Mouse (Mus musculus) heart, embryonic 13.5 days (tissue): ENCODE results near the gene Ptbp3. TPM values are rescaled to one million over a fixed set of nuclear protein-coding genes. Genes with fewer than 3 reads are reported as not detected.

ENCODE experiments used
- ATAC-seq: fragments of 200-750 bp; cut with Nextera tagmentation; 2 replicates; pipeline ENCODE4 v1.8.0; 2017; ENCODE audit warnings: moderate TSS enrichment; ENCODE audit not compliant: insufficient number of reproducible peaks, low FRiP score, low TSS enrichment; ENCODE audit errors: extremely low read depth
- H3K27ac ChIP-seq: fragments of 300-500 bp; sonication (generic); replicated peaks from 2 replicates; pipeline ENCODE4 v1.5.1; 2015; ENCODE audit warnings: moderate library complexity, mild to moderate bottlenecking, inconsistent platforms
- H3K27me3 ChIP-seq: fragments of 300-500 bp; sonication (generic); replicated peaks from 2 replicates; pipeline ENCODE4 v1.6.1; 2015; ENCODE audit warnings: mild to moderate bottlenecking, inconsistent platforms
- H3K36me3 ChIP-seq: fragments of 300-500 bp; sonication (generic); 2 replicates; pipeline ENCODE4 v1.6.1; 2015; ENCODE audit warnings: mild to moderate bottlenecking, inconsistent platforms
- H3K4me1 ChIP-seq: fragments of 300-500 bp; sonication (generic); 2 replicates; pipeline ENCODE4 v1.6.1; 2015; ENCODE audit warnings: inconsistent platforms
- H3K4me2 ChIP-seq: fragments of 300-500 bp; sonication (generic); 2 replicates; pipeline ENCODE4 v1.6.1; 2015; ENCODE audit warnings: inconsistent platforms, mild to moderate bottlenecking, moderate library complexity
- H3K4me3 ChIP-seq: fragments of 300-500 bp; sonication (generic); 2 replicates; pipeline ENCODE4 v1.5.1; 2015; ENCODE audit warnings: moderate library complexity, mild to moderate bottlenecking, inconsistent platforms
- H3K9ac ChIP-seq: fragments of 300-500 bp; sonication (generic); 2 replicates; pipeline ENCODE4 v1.6.1; 2015; ENCODE audit warnings: inconsistent platforms, mild to moderate bottlenecking, moderate library complexity
- H3K9me3 ChIP-seq: fragments of 300-500 bp; sonication (generic); 2 replicates; pipeline ENCODE4 v1.6.1; 2016; ENCODE audit warnings: inconsistent platforms
- WGBS: fragments of 180-500 bp; shearing (Covaris S2); methylation state at CpG from one replicate; pipeline ENCODE4 v1.1.7; 2015; ENCODE audit warnings: mixed read lengths; 5-methylcytosine and 5-hydroxymethylcytosine counted together
- polyA plus RNA-seq: library from polyadenylated mRNA; unstranded; fragments of >200 nt; fragmentation: Nextera tagmentation; extraction: Ambion mirVana; gene quantifications from 2 replicates; pipeline ENCODE4 v1.2.1, GENCODE M21; 2015

Gene Ptbp3
- 27.1 and 31.0 TPM in 2 replicates for polyA plus RNA-seq

- H3K4me3 ChIP-seq = peak within 1 kb of the TSS; percentile 90
- H3K4me2 ChIP-seq = peak within 1 kb of the TSS; percentile 73
- H3K27me3 ChIP-seq = no peaks in the 10 kb centered on the region
- peak within 1 kb of the TSS; percentile 96 for H3K9ac ChIP-seq
- WGBS = under 1% methylated on average over 70 of the region's 83 CpGs
- no peaks in the 10 kb centered on the region for H3K9me3 ChIP-seq
- no peaks in the 10 kb centered on the region for H3K36me3 ChIP-seq
- H3K27ac ChIP-seq = peak within 1 kb of the TSS; percentile 99
- peaks cover 32% of the 10 kb centered on the region for H3K4me1 ChIP-seq
- ATAC-seq = peak; percentile 92
Observed at GRCm38 (mm10) chr4:59549175-59549976, at the start of gene Ptbp3. Gene Ptbp3 (minus strand): TSS chr4:59549364.

DNA sequence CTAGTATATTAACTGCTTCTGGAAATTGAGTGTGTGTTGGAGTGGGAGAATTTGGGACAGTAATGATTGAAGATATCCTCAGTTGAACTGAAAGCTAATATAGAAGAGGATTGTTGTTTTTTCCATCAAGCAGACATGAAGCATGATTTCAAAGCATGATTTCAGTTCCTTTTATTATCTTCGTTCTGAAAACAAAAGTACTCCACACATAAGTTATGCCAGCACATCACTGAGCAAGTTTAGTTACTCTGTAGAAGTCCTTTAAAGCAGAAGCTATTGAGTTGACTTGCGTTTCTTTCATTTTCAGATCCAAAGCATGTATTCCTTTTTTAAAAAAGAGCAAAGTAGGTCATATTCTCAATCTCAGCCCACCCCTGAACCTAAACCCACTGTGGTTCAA lies 47.4 kb upstream of the Ptbp3 start:
- H3K4me1 ChIP-seq = 0 out of 2 replicates have a peak, but pooled peaks cover 2% of the 10 kb centered on the region
- no peaks in the 10 kb centered on the region for H3K9me3 ChIP-seq
- H3K36me3 ChIP-seq = peaks cover 44% of the 10 kb centered on the region
- no peaks in the 10 kb centered on the region for H3K27me3 ChIP-seq
- H3K27ac ChIP-seq = no peak overlapping the region
- H3K4me2 ChIP-seq = no peak overlapping the region
- 87% methylated on average over 2 of the region's 2 CpGs for WGBS
- ATAC-seq = no peak
- no peak overlapping the region for H3K4me3 ChIP-seq
- H3K9ac ChIP-seq = no peak overlapping the region

- WGBS = 55% methylated on average over 2 of the region's 2 CpGs
- Histone ChIP-seq H3K4me1 (0 out of 2 replicates have a peak, but pooled peaks cover 2% of the 10 kb centered on the region), H3K4me2 (no peak overlapping the region), H3K27me3 (no peaks in the 10 kb centered on the region), H3K9ac (no peak overlapping the region), H3K36me3 (peaks cover 33% of the 10 kb centered on the region), H3K9me3 (no peaks in the 10 kb centered on the region), H3K4me3 (no peak overlapping the region), H3K27ac (no peak overlapping the region)
- no peak for ATAC-seq
Observed at GRCm38 (mm10) chr4:59594614-59595013, 45.5 kb upstream of the Ptbp3 start.

- no peak overlapping the region for H3K4me3 ChIP-seq
- no peaks in the 10 kb centered on the region for H3K9me3 ChIP-seq
- H3K27me3 ChIP-seq = no peaks in the 10 kb centered on the region
- WGBS = 89% methylated on average over 1 of the region's 1 CpGs
- no peak overlapping the region for H3K4me2 ChIP-seq
- no peak overlapping the region for H3K27ac ChIP-seq
- H3K4me1 ChIP-seq = peaks cover 7% of the 10 kb centered on the region
- H3K36me3 ChIP-seq = no peaks in the 10 kb centered on the region
- no peak overlapping the region for H3K9ac ChIP-seq
- no peak for ATAC-seq
Observed at GRCm38 (mm10) chr4:59587872-59588226, 38.7 kb upstream of the Ptbp3 start.

GRCm38 (mm10) chr4:59587215-59587871 lies 38.2 kb upstream of the Ptbp3 start:
- ATAC-seq = no peak
- H3K4me2 ChIP-seq = no peak overlapping the region

DNA sequence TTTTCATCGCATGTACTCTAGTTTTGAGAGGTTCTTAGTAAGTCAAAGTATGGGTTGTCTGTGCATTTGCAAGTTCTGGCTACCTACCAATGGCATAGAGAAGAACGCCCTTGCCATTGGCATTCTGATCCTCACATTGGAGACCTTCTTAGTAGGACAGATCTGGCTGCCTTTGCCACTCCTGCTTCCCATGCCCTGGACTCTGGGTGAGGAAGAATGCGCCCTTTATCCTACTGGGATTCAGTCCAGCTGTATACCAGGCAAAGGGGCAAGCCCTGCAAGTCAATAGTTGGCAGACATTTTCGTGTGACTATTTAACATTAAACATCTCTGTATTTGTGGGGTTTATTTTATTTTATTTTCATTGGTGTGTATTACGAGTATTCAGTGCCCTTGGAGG lies 35.9 kb upstream of the Ptbp3 start:
- ATAC-seq = no peak
- no peak overlapping the region for H3K27ac ChIP-seq
- no peaks in the 10 kb centered on the region for H3K9me3 ChIP-seq
- H3K27me3 ChIP-seq = no peaks in the 10 kb centered on the region
- H3K4me1 ChIP-seq = peaks cover 17% of the 10 kb centered on the region
- no peaks in the 10 kb centered on the region for H3K36me3 ChIP-seq
- H3K4me2 ChIP-seq = peak overlapping the region; percentile 11; the same call in 1 of the 2 replicates
- H3K9ac ChIP-seq = no peak overlapping the region
- 75% methylated on average over 5 of the region's 5 CpGs for WGBS
- H3K4me3 ChIP-seq = no peak overlapping the region

More at GRCm38 (mm10) chr4:59587215-59587871, 38.2 kb upstream of the Ptbp3 start:
- Histone ChIP-seq H3K27ac (no peak overlapping the region), H3K36me3 (no peaks in the 10 kb centered on the region), H3K4me3 (no peak overlapping the region), H3K9ac (no peak overlapping the region), H3K9me3 (no peaks in the 10 kb centered on the region), H3K4me1 (peaks cover 7% of the 10 kb centered on the region), H3K27me3 (no peaks in the 10 kb centered on the region)
- WGBS = 71% methylated on average over 2 of the region's 2 CpGs

DNA sequence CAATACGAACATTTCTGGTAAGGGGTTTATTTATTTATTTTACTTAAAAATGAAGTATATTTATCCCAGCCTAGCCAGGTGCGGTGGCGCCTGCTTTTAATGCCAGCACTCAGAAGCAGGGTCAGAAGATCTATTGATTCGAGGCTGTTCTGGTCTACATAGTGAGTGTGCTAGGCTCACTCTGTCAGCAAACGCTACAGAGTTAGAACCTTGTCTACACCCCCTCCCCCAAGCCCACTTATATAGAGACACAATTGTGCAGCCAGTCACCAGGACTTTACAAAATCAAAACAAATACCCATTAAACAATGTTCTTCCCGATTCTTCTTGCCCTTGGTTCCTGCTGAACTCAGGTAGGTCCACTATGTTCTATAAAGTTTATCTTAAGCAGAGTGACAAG lies 33.0 kb upstream of the Ptbp3 start:
- peak overlapping the region; percentile 75 for H3K4me2 ChIP-seq
- H3K27ac ChIP-seq = peak overlapping the region; percentile 95
- H3K9ac ChIP-seq = peak overlapping the region; percentile 87
- no peaks in the 10 kb centered on the region for H3K9me3 ChIP-seq
- no peak for ATAC-seq
- H3K27me3 ChIP-seq = no peaks in the 10 kb centered on the region
- WGBS = 20% methylated on average over 6 of the region's 6 CpGs
- H3K36me3 ChIP-seq = no peaks in the 10 kb centered on the region
- H3K4me1 ChIP-seq = peaks cover 19% of the 10 kb centered on the region
- H3K4me3 ChIP-seq = peak overlapping the region; percentile 81

DNA sequence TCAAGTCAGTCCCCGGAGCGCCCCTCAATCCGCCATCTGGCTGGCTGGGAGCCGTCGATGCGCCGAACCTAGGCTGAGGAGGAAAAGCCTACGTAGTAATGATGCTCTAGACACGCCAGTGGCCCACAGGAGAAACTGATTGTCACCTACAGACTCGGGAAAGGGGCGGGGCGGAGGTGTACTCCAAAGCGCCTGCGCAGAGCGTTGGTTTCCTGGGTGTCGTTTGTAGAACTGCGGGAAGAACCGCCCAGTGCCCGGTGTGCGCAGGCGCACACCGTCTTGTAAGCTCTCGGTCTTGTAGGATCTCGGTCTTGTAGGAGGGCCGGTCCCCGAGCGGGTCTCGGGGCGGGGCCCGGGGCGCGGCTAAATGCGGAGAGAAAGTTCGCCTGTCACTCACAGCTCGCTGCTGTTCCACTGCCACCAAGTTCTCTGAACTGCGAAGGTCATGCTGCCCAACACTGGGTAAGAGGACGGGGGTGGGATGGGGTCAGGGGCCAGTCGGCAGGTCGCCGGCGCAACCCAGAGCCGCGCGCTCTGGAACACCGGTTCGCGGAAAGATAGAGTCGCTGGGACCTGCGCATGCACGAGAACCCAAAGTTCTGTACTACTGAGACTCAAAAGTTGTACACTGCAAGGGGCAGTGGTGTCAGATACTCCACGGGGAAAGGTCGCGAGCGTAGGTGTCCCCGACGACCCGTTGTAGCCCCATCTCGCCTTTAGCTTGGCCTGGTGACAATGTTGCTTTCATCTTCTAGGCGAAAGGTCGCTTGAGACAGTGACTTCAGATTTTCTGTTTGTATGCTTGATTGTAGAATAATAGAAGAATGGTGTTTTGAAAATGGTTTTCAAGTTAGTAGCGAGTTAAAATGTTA lies 32.4 kb upstream of the Ptbp3 start, which contains the start of gene Hsdl2:
Gene Hsdl2, plus strand, starts transcription at position 250 of the 872 bp plus-strand sequence.
- Histone ChIP-seq H3K36me3 (no peaks in the 10 kb centered on the region), H3K4me1 (peaks cover 19% of the 10 kb centered on the region), H3K9ac (peak within 1 kb of the TSS; percentile 87), H3K4me3 (peak within 1 kb of the TSS; percentile 81), H3K9me3 (no peaks in the 10 kb centered on the region), H3K27ac (peak within 1 kb of the TSS; percentile 95), H3K4me2 (peak within 1 kb of the TSS; percentile 75), H3K27me3 (no peaks in the 10 kb centered on the region)
- ATAC-seq = peak; percentile 92
- WGBS = under 1% methylated on average over 61 of the region's 61 CpGs

- no peak for ATAC-seq
- peaks cover 19% of the 10 kb centered on the region for H3K4me1 ChIP-seq
- H3K9me3 ChIP-seq = no peaks in the 10 kb centered on the region
- H3K36me3 ChIP-seq = no peaks in the 10 kb centered on the region
- H3K4me2 ChIP-seq = peak overlapping the region; percentile 75
- H3K4me3 ChIP-seq = peak overlapping the region; percentile 81
- peak overlapping the region; percentile 87 for H3K9ac ChIP-seq
- no peaks in the 10 kb centered on the region for H3K27me3 ChIP-seq
- WGBS = under 1% methylated on average over 23 of the region's 23 CpGs
- H3K27ac ChIP-seq = peak overlapping the region; percentile 95
Observed at GRCm38 (mm10) chr4:59580495-59581281, 31.5 kb upstream of the Ptbp3 start.

GRCm38 (mm10) chr4:59575184-59575958 lies 26.2 kb upstream of the Ptbp3 start:
- no peak for ATAC-seq
- H3K36me3 ChIP-seq = no peaks in the 10 kb centered on the region
- H3K27ac ChIP-seq = no peak overlapping the region
- H3K4me3 ChIP-seq = no peak overlapping the region
- no peaks in the 10 kb centered on the region for H3K9me3 ChIP-seq
- H3K9ac ChIP-seq = no peak overlapping the region
- peaks cover 5% of the 10 kb centered on the region for H3K4me1 ChIP-seq
- 78% methylated on average over 11 of the region's 11 CpGs for WGBS
- H3K4me2 ChIP-seq = no peak overlapping the region
- H3K27me3 ChIP-seq = no peaks in the 10 kb centered on the region
